Mouse (Mus musculus) erythroblast, adult 5-6 weeks (primary cell): ENCODE results near the gene Cfl1. TPM values are rescaled to one million over a fixed set of nuclear protein-coding genes. Genes with fewer than 3 reads are reported as not detected.

Source experiments
- ATAC-seq: replicated peaks from 2 replicates; pipeline ENCODE4 v1.8.0; 2016; ENCODE audit warnings: moderate number of reproducible peaks, mild to moderate bottlenecking, moderate TSS enrichment, inconsistent platforms; ENCODE audit not compliant: poor library complexity, low FRiP score, severe bottlenecking
- total RNA-seq, 2 experiments: library from RNA; stranded (forward) in 1 of 2; stranded (reverse) in 1 of 2; fragments of 150-400 nt in 1 of 2; fragments of 200-764, 138-1000 nt in 1 of 2; gene quantifications; 2 replicates each; pipeline versions ENCODE4 v1.2.3 to v1.2.4; 2015 to 2017; ENCODE audit warnings: low replicate concordance in 2 of 2

The Cfl1 gene
- total RNA-seq, 2 experiments from 2014 or later: 380 to 540 TPM

DNA sequence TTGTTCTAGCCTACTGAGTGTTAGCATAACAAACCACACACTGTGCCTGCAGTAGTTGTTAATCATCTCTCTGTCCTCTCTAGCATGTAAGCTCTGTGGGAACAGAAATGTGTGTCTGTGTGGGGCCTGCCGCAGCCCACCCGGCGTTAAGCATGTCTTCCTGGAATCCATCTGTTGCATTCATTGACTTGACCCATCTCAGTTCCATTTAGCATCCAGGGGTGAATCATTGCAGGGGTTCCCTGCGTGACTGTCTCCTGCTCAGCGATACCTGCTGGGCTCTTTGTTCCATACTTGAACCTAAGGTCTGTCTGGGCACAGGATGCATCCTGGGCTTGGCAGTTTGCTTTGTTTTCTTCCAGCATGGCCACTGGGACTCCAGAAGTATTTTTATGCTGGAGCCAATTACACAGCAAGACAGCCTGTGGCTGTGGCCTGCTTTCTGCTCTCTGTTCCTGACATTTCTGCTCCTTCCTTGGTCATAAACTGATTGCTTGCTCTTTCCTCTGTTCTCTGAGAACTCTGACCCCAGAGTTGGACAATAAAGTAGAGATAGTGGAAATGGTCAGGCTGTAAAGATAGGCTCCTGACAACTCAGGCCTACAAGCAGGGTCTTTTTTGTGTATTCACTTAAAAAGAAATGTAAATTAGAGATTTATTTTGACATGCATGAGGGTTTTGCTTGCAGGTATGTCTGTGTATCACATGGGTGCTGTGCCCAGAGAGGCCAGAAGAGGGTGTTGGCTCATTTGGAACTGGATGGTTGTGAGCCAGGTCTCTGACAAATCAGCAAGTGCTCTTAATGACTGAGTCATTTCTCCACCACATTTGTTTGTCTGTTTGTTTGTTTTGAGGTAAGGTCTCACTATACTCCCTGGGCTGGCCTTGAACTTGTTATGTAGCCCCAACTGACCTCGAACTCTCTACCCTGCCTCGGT is 25.9 kb downstream of the Cfl1 start:
- ATAC-seq: 0 out of 2 replicates have a peak, but pooled peaks have one; percentile 40

GRCm38 (mm10) chr19:5516906-5517505 is 26.8 kb downstream of the Cfl1 start:
- no peak for ATAC-seq

- no peak for ATAC-seq
These were observed 28.5 kb downstream of the Cfl1 start for GRCm38 (mm10) chr19:5518721-5519120.

- ATAC-seq: no peak
These were observed 34.9 kb downstream of the Cfl1 start for GRCm38 (mm10) chr19:5525204-5525603.

DNA sequence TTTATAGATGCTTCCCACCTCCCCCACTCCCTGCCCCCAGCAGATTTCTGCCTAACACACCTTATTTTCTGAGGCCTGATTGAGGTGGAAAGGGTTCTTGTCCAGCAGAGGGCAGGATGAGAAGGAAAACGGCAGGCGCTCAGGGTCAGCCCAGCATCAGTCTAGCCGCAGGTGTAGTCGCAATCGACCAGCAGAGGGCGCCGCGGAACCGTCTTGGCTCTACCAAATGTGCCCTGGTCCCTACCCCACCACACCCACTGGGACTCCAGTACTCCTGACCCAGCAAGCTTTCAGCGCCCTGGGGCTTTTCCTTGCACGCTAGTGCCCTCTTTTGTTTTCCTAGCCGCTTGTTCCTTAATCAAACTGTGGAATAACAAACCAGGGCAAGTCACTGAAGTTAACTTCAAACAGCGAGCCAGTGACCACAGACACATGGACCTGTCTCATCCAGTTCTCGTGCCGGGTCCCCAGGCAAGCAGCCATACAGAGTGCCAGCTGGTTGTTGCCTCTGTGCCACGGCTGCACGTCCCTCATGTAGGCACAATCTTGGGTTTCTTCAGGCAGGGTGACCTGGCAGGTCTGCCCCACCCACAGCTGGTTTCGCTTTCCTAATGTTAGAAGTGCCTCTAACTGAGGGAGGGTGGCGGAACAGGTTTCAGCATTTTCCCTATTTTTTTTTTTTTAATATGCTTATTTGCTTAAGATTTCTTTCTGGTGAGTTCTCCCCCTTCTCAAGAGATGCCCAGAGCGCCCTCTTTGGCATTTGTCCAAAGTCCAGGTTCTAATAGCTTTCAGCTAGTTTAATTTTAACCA is 39.3 kb downstream of the Cfl1 start:
- ATAC-seq: peak; percentile 97

DNA sequence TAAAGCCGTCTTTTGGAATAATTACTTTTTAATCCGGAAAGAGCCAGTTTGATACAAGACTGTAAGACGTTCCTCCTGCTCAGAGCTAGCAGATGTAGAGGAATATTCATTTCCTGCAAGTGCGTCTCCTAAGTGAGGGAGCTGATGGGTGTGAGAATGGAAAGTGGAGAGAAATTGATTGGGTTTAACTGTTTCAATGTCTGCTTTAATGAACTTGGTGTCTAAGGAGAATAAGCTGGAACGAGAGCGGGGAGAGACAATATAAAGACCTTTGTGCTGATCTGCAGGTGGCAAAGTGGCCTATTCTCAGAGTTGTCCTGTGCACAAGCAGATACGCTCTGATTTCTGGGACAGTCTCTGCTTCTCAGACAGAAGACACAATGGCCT is 39.9 kb downstream of the Cfl1 start:
- ATAC-seq: no peak

GRCm38 (mm10) chr19:5532520-5532919 is 42.3 kb downstream of the Cfl1 start:
- ATAC-seq: no peak

GRCm38 (mm10) chr19:5538786-5539185 is 48.5 kb downstream of the Cfl1 start:
- ATAC-seq: no peak

DNA sequence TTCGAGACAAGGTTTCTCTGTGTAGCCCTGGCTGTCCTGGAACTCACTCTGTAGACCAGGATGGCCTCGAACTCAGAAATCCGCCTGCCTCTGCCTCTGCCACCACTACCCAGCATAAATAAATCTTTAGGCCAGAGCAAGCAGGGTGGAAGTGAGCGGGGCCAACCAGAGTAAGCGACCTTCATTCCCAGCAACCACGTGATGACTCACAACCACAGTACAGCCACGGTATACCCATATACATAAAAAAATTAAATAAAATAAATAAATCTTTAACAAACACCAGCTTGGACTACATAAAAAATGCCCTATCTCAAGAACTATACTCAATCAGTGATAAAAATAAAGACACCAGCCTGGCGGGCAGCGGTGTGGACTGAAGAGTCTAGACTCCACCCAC is 53.1 kb downstream of the Cfl1 start:
- no peak for ATAC-seq

- no peak for ATAC-seq
These were observed 53.8 kb downstream of the Cfl1 start for GRCm38 (mm10) chr19:5544031-5544430.

Other genes with a start within 250 kb of the Cfl1 start
- 7.7 and 8.1 TPM in 2 replicates for gene Pacs1, start 217.3 kb upstream of the Cfl1 start, total RNA-seq (2015; ENCODE audit: low replicate concordance)
- gene Pacs1, start 217.3 kb upstream of the Cfl1 start, total RNA-seq (2017; ENCODE audit: low replicate concordance): 5.3 and 7.0 TPM in 2 replicates
- gene Sf3b2, start 195.0 kb upstream of the Cfl1 start, total RNA-seq (2015; ENCODE audit: low replicate concordance): 38.5 and 55.0 TPM in 2 replicates
- gene Sf3b2, start 195.0 kb upstream of the Cfl1 start, total RNA-seq (2017; ENCODE audit: low replicate concordance): 59.6 and 76.3 TPM in 2 replicates
- not detected in 2 replicates for gene Gal3st3, start 192.1 kb upstream of the Cfl1 start, total RNA-seq (2015; ENCODE audit: low replicate concordance)
- gene Gal3st3, start 192.1 kb upstream of the Cfl1 start, total RNA-seq (2017; ENCODE audit: low replicate concordance): not detected in 2 replicates
- not detected in 2 replicates for gene Catsper1, start 154.7 kb upstream of the Cfl1 start, total RNA-seq (2015; ENCODE audit: low replicate concordance)
- not detected in 2 replicates for gene Catsper1, start 154.7 kb upstream of the Cfl1 start, total RNA-seq (2017; ENCODE audit: low replicate concordance)
- not detected in 2 replicates for gene Cst6, start 140.9 kb upstream of the Cfl1 start, total RNA-seq (2015; ENCODE audit: low replicate concordance)
- gene Cst6, start 140.9 kb upstream of the Cfl1 start, total RNA-seq (2017; ENCODE audit: low replicate concordance): not detected in 2 replicates
- 7.3 and 12.3 TPM in 2 replicates for gene Eif1ad, start 123.7 kb upstream of the Cfl1 start, total RNA-seq (2015; ENCODE audit: low replicate concordance)
- gene Eif1ad, start 123.7 kb upstream of the Cfl1 start, total RNA-seq (2017; ENCODE audit: low replicate concordance): 14.7 and 18.7 TPM in 2 replicates
- 77.5 and 144 TPM in 2 replicates for gene Banf1, start 123.3 kb upstream of the Cfl1 start, total RNA-seq (2015; ENCODE audit: low replicate concordance)
- gene Banf1, start 123.3 kb upstream of the Cfl1 start, total RNA-seq (2017; ENCODE audit: low replicate concordance): 5.9 and 14.1 TPM in 2 replicates
- 28.4 and 63.2 TPM in 2 replicates for gene Sart1, start 101.8 kb upstream of the Cfl1 start, total RNA-seq (2015; ENCODE audit: low replicate concordance)
- gene Sart1, start 101.8 kb upstream of the Cfl1 start, total RNA-seq (2017; ENCODE audit: low replicate concordance): 28.5 and 48.2 TPM in 2 replicates
- gene Tsga10ip, start 87.9 kb upstream of the Cfl1 start, total RNA-seq (2015; ENCODE audit: low replicate concordance): 2.5 TPM in 1 of 2 replicates, not detected in the other
- gene Tsga10ip, start 87.9 kb upstream of the Cfl1 start, total RNA-seq (2017; ENCODE audit: low replicate concordance): not detected in 2 replicates
- 15.0 and 32.4 TPM in 2 replicates for gene Drap1, start 65.5 kb upstream of the Cfl1 start, total RNA-seq (2015; ENCODE audit: low replicate concordance)
- gene Drap1, start 65.5 kb upstream of the Cfl1 start, total RNA-seq (2017; ENCODE audit: low replicate concordance): 15.8 and 18.0 TPM in 2 replicates
- 14.8 and 16.1 TPM in 2 replicates for gene AI837181, start 65.3 kb upstream of the Cfl1 start, total RNA-seq (2015; ENCODE audit: low replicate concordance)
- gene AI837181, start 65.3 kb upstream of the Cfl1 start, total RNA-seq (2017; ENCODE audit: low replicate concordance): 5.3 and 7.7 TPM in 2 replicates
- gene Fosl1, start 42.9 kb upstream of the Cfl1 start, total RNA-seq (2015; ENCODE audit: low replicate concordance): 0.42 TPM in 1 of 2 replicates, not detected in the other
- not detected in 2 replicates for gene Fosl1, start 42.9 kb upstream of the Cfl1 start, total RNA-seq (2017; ENCODE audit: low replicate concordance)
- gene Ccdc85b, start 32.6 kb upstream of the Cfl1 start, total RNA-seq (2015; ENCODE audit: low replicate concordance): 0.38 TPM in 1 of 2 replicates, not detected in the other
- 0.14 and 0.17 TPM in 2 replicates for gene Ccdc85b, start 32.6 kb upstream of the Cfl1 start, total RNA-seq (2017; ENCODE audit: low replicate concordance)
- gene Fibp, start 29.8 kb upstream of the Cfl1 start, total RNA-seq (2015; ENCODE audit: low replicate concordance): 13.2 and 15.2 TPM in 2 replicates
- 17.6 and 19.0 TPM in 2 replicates for gene Fibp, start 29.8 kb upstream of the Cfl1 start, total RNA-seq (2017; ENCODE audit: low replicate concordance)
- gene Ctsw, start 21.9 kb upstream of the Cfl1 start, total RNA-seq (2015; ENCODE audit: low replicate concordance): not detected in 2 replicates
- gene Ctsw, start 21.9 kb upstream of the Cfl1 start, total RNA-seq (2017; ENCODE audit: low replicate concordance): not detected in 2 replicates
- not detected in 2 replicates for gene Efemp2, start 16.5 kb upstream of the Cfl1 start, total RNA-seq (2015; ENCODE audit: low replicate concordance)
- gene Efemp2, start 16.5 kb upstream of the Cfl1 start, total RNA-seq (2017; ENCODE audit: low replicate concordance): 3.4 TPM in 1 of 2 replicates, not detected in the other
- gene Mus81, start 2.1 kb upstream of the Cfl1 start, total RNA-seq (2015; ENCODE audit: low replicate concordance): 12.5 and 18.6 TPM in 2 replicates
- 1.8 and 8.3 TPM in 2 replicates for gene Mus81, start 2.1 kb upstream of the Cfl1 start, total RNA-seq (2017; ENCODE audit: low replicate concordance)
- not detected in 2 replicates for gene 1700020D05Rik, start 13.3 kb downstream of the Cfl1 start, total RNA-seq (2015; ENCODE audit: low replicate concordance)
- 1.1 and 1.3 TPM in 2 replicates for gene 1700020D05Rik, start 13.3 kb downstream of the Cfl1 start, total RNA-seq (2017; ENCODE audit: low replicate concordance)
- gene Snx32, start 20.1 kb downstream of the Cfl1 start, total RNA-seq (2015; ENCODE audit: low replicate concordance): 1.9 and 2.9 TPM in 2 replicates
- gene Snx32, start 20.1 kb downstream of the Cfl1 start, total RNA-seq (2017; ENCODE audit: low replicate concordance): 11.7 and 13.4 TPM in 2 replicates
- gene Ovol1, start 70.2 kb downstream of the Cfl1 start, total RNA-seq (2015; ENCODE audit: low replicate concordance): not detected in 2 replicates
- gene Ovol1, start 70.2 kb downstream of the Cfl1 start, total RNA-seq (2017; ENCODE audit: low replicate concordance): not detected in 2 replicates
- gene Ap5b1, start 77.6 kb downstream of the Cfl1 start, total RNA-seq (2015; ENCODE audit: low replicate concordance): 2.9 and 5.2 TPM in 2 replicates
- 1.8 and 4.7 TPM in 2 replicates for gene Ap5b1, start 77.6 kb downstream of the Cfl1 start, total RNA-seq (2017; ENCODE audit: low replicate concordance)
- 14.4 and 52.2 TPM in 2 replicates for gene Rnaseh2c, start 111.4 kb downstream of the Cfl1 start, total RNA-seq (2015; ENCODE audit: low replicate concordance)
- 19.3 and 79.3 TPM in 2 replicates for gene Rnaseh2c, start 111.4 kb downstream of the Cfl1 start, total RNA-seq (2017; ENCODE audit: low replicate concordance)
- gene Kat5, start 119.8 kb downstream of the Cfl1 start, total RNA-seq (2015; ENCODE audit: low replicate concordance): 8.2 and 11.3 TPM in 2 replicates
- gene Kat5, start 119.8 kb downstream of the Cfl1 start, total RNA-seq (2017; ENCODE audit: low replicate concordance): 22.0 and 28.9 TPM in 2 replicates
- 13.1 and 25.1 TPM in 2 replicates for gene Rela, start 147.0 kb downstream of the Cfl1 start, total RNA-seq (2015; ENCODE audit: low replicate concordance)
- gene Rela, start 147.0 kb downstream of the Cfl1 start, total RNA-seq (2017; ENCODE audit: low replicate concordance): 15.5 and 22.0 TPM in 2 replicates
- 20.5 and 36.9 TPM in 2 replicates for gene Sipa1, start 173.3 kb downstream of the Cfl1 start, total RNA-seq (2015; ENCODE audit: low replicate concordance)
- 27.4 and 90.3 TPM in 2 replicates for gene Sipa1, start 173.3 kb downstream of the Cfl1 start, total RNA-seq (2017; ENCODE audit: low replicate concordance)
- 5.0 and 7.3 TPM in 2 replicates for gene Map3k11, start 198.3 kb downstream of the Cfl1 start, total RNA-seq (2015; ENCODE audit: low replicate concordance)
- 8.4 and 11.2 TPM in 2 replicates for gene Map3k11, start 198.3 kb downstream of the Cfl1 start, total RNA-seq (2017; ENCODE audit: low replicate concordance)
- gene Pcnx3, start 198.5 kb downstream of the Cfl1 start, total RNA-seq (2015; ENCODE audit: low replicate concordance): 10.7 and 16.3 TPM in 2 replicates
- 14.8 and 20.3 TPM in 2 replicates for gene Pcnx3, start 198.5 kb downstream of the Cfl1 start, total RNA-seq (2017; ENCODE audit: low replicate concordance)
- gene Kcnk7, start 213.9 kb downstream of the Cfl1 start, total RNA-seq (2015; ENCODE audit: low replicate concordance): not detected in 2 replicates
- gene Kcnk7, start 213.9 kb downstream of the Cfl1 start, total RNA-seq (2017; ENCODE audit: low replicate concordance): not detected in 2 replicates
- 27.5 and 57.9 TPM in 2 replicates for gene Ehbp1l1, start 235.9 kb downstream of the Cfl1 start, total RNA-seq (2015; ENCODE audit: low replicate concordance)
- gene Ehbp1l1, start 235.9 kb downstream of the Cfl1 start, total RNA-seq (2017; ENCODE audit: low replicate concordance): 236 and 446 TPM in 2 replicates
- 11.5 and 30.4 TPM in 2 replicates for gene Fam89b, start 239.2 kb downstream of the Cfl1 start, total RNA-seq (2015; ENCODE audit: low replicate concordance)
- 8.5 and 10.5 TPM in 2 replicates for gene Fam89b, start 239.2 kb downstream of the Cfl1 start, total RNA-seq (2017; ENCODE audit: low replicate concordance)